Mouse (Mus musculus): ENCODE data around the gene Ackr2.

DNA sequence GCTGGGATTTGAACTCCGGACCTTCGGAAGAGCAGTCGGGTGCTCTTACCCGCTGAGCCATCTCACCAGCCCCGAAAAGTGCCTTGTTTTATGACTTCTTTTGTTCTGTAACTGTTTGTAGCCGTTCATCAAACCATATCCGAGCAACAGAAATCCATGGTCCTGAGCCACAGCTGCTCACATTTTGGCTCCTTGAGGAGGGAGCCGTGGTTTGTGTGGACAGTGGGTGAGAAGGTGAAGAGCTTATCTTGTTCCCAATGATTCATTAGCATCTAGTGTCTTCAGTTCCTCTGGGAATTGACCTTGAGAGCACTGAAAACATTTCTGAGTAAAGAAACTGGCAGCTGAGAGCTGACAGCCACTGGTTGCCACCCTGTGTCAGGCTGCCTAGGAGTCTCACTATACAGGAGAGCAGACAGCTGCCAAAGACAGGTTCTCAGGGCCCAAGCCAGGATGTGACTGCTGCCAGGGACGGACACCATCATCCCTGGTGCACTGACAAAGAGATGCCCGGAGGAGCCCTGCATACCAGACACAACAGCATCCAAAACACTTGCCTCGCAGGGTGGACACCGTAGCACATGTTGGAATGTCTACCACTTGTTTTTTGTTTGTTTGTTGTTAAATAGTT is 6.0 kb upstream of the Ackr2 start:
- TF ChIP-seq POLR2A (IDR thresholded peaks at IDR 0.05; ENCODE audit: control insufficient read depth, low read depth, low read length), result no peak
- no peak for TF ChIP-seq CTCF (IDR thresholded peaks at IDR 0.05; ENCODE audit: control insufficient read depth, insufficient read depth, insufficient replicate concordance, low read depth, low read length)
